Mouse (Mus musculus) heart, adult 9 months (tissue): ENCODE measurements around the gene Cd55.
"Not testable (repeated sequence)": the region's sequence is repeated elsewhere in the genome, so short reads cannot be mapped to it uniquely, and the experiment has no call there.

ENCODE experiments used
- DNase-seq, 2 experiments: peaks; one replicate each; pipeline ENCODE4 v3.0.0; 2022; ENCODE audit warnings: low spot score in 2 of 2

The Cd55 gene

GRCm38 (mm10) chr1:130462084-130462861 is at the start of gene Cd55:
TSS of gene Cd55 (minus strand) at chr1:130462744.
- DNase-seq: peak; percentile 84 to 86

GRCm38 (mm10) chr1:130511823-130512370 is 49.4 kb upstream of the Cd55 start:
- peak; percentile 69 to 76 for DNase-seq

GRCm38 (mm10) chr1:130508957-130509350 is 46.4 kb upstream of the Cd55 start:
- DNase-seq: no peak

GRCm38 (mm10) chr1:130508030-130508956 is 45.7 kb upstream of the Cd55 start:
- no peak for DNase-seq

- DNase-seq: no peak
These were observed 44.9 kb upstream of the Cd55 start for GRCm38 (mm10) chr1:130507408-130507807.

- no peak for DNase-seq
These were observed 37.4 kb upstream of the Cd55 start for GRCm38 (mm10) chr1:130499962-130500361.

- DNase-seq: no peak
These were observed 35.8 kb upstream of the Cd55 start for GRCm38 (mm10) chr1:130498331-130498730.

- DNase-seq: no peak
These were observed 24.4 kb upstream of the Cd55 start for GRCm38 (mm10) chr1:130486816-130487545.

GRCm38 (mm10) chr1:130485828-130486620 is 23.5 kb upstream of the Cd55 start:
- DNase-seq: peak in 1 of 2 experiments; percentile 10

GRCm38 (mm10) chr1:130485376-130485775 is 22.8 kb upstream of the Cd55 start:
- no peak for DNase-seq

- DNase-seq: peak in 1 of 2 experiments; percentile 15
These were observed 12.4 kb upstream of the Cd55 start for GRCm38 (mm10) chr1:130474936-130475335.

GRCm38 (mm10) chr1:130474226-130474625 is 11.7 kb upstream of the Cd55 start:
- peak in 1 of 2 experiments; percentile 9 for DNase-seq

- no peak for DNase-seq
These were observed 7.5 kb upstream of the Cd55 start for GRCm38 (mm10) chr1:130470074-130470473.

- no peak for DNase-seq
These were observed 4.9 kb upstream of the Cd55 start for GRCm38 (mm10) chr1:130467453-130467852.

GRCm38 (mm10) chr1:130464173-130464572 is 1.6 kb upstream of the Cd55 start:
- no peak for DNase-seq

- DNase-seq: no peak
These were observed 323 bp upstream of the Cd55 start for GRCm38 (mm10) chr1:130462867-130463266.

GRCm38 (mm10) chr1:130455111-130455510 is 7.4 kb downstream of the Cd55 start:
- DNase-seq: no peak

GRCm38 (mm10) chr1:130442930-130443329 is 19.6 kb downstream of the Cd55 start:
- DNase-seq: not testable (repeated sequence)

GRCm38 (mm10) chr1:130430920-130431319 is 31.6 kb downstream of the Cd55 start:
- DNase-seq: no peak

GRCm38 (mm10) chr1:130428667-130429066 is 33.9 kb downstream of the Cd55 start:
- not testable (repeated sequence) for DNase-seq
